Mouse (Mus musculus) spleen, postnatal 0 days (tissue): ENCODE results near the gene Cry1. TPM values are rescaled to one million over a fixed set of nuclear protein-coding genes. Genes with fewer than 3 reads are reported as not detected.

Experiments used
- polyA plus RNA-seq: library from polyadenylated mRNA; unstranded; fragments of >200 nt; fragmentation: Nextera tagmentation; extraction: Ambion mirVana; gene quantifications from 2 replicates; pipeline ENCODE4 v1.2.1, GENCODE M21; 2015

Cry1 gene
- 9.5 and 11.8 TPM in 2 replicates for polyA plus RNA-seq

GRCm38 (mm10) chr10:85184964-85185608 is at the start of gene Cry1:
Gene Cry1 (minus strand): TSS chr10:85185064.

GRCm38 (mm10) chr10:85127395-85128287 is 57.2 kb downstream of the Cry1 start, which contains the start of gene Mterf2:
Gene Mterf2 (minus strand): TSS chr10:85128027.

GRCm38 (mm10) chr10:85102247-85103084 is 82.4 kb downstream of the Cry1 start, which contains the start of the genes Fhl4 and Tmem263:
Gene Fhl4 (minus strand): TSS chr10:85102495.
Gene Tmem263 (plus strand): TSS chr10:85102627.

Other genes starting within 250 kb of the Cry1 start
- gene Fhl4, start 82.6 kb downstream of the Cry1 start, polyA plus RNA-seq, result 0.57 and 0.73 TPM in 2 replicates
- 19.6 and 21.2 TPM in 2 replicates for gene Tmem263, start 82.4 kb downstream of the Cry1 start, polyA plus RNA-seq
- 5.0 and 6.0 TPM in 2 replicates for gene Mterf2, start 57.0 kb downstream of the Cry1 start, polyA plus RNA-seq
- 0.47 and 0.58 TPM in 2 replicates for gene Btbd11, start 201.8 kb upstream of the Cry1 start, polyA plus RNA-seq